Mouse (Mus musculus): ENCODE measurements around the gene Adcy5. TPM values are rescaled to one million over a fixed set of nuclear protein-coding genes. Genes with fewer than 3 reads are reported as not detected.

Gene Adcy5
- polyA plus RNA-seq, 1 experiment from 2014 or later: 2.7 TPM

- Histone ChIP-seq H3K4me2 (no peak overlapping the region), H3K27ac (no peak overlapping the region), H3K27me3 (no peaks in the 10 kb centered on the region), H3K36me3 (peaks cover 13% of the 10 kb centered on the region), H3K4me1 (replicated peaks) (no peaks in the 10 kb centered on the region), H3K4me3 (replicated peaks) (no peak overlapping the region), H3K9ac (replicated peaks) (no peak overlapping the region), H3K9me3 (no peaks in the 10 kb centered on the region)
- WGBS: 88% methylated on average over 5 of the region's 5 CpGs
- no peak for ATAC-seq (ENCODE audit: insufficient number of reproducible peaks, insufficient read depth, low FRiP score, low TSS enrichment, low read depth)
These were observed 162.8 kb downstream of the Adcy5 start for GRCm38 (mm10) chr16:35317460-35317859.

GRCm38 (mm10) chr16:35318397-35318796 is 163.7 kb downstream of the Adcy5 start:
- no peak overlapping the region for H3K9ac ChIP-seq (replicated peaks)
- H3K27ac ChIP-seq: no peak overlapping the region
- no peak overlapping the region for H3K4me3 ChIP-seq (replicated peaks)
- H3K27me3 ChIP-seq: no peaks in the 10 kb centered on the region
- WGBS: 68% methylated on average over 6 of the region's 6 CpGs
- H3K4me2 ChIP-seq: no peak overlapping the region
- no peak for ATAC-seq (ENCODE audit: insufficient number of reproducible peaks, insufficient read depth, low FRiP score, low TSS enrichment, low read depth)
- H3K36me3 ChIP-seq: peaks cover 6% of the 10 kb centered on the region
- H3K9me3 ChIP-seq: no peaks in the 10 kb centered on the region
- H3K4me1 ChIP-seq (replicated peaks): no peaks in the 10 kb centered on the region

- 53% methylated on average over 4 of the region's 4 CpGs for WGBS
- ATAC-seq (ENCODE audit: insufficient number of reproducible peaks, insufficient read depth, low FRiP score, low TSS enrichment, low read depth): no peak
These were observed 164.7 kb downstream of the Adcy5 start for GRCm38 (mm10) chr16:35319335-35319734.

GRCm38 (mm10) chr16:35319773-35320172 is 165.1 kb downstream of the Adcy5 start:
- Histone ChIP-seq H3K9ac (replicated peaks) (no peak overlapping the region), H3K4me3 (replicated peaks) (no peak overlapping the region), H3K4me1 (replicated peaks) (no peaks in the 10 kb centered on the region), H3K9me3 (no peaks in the 10 kb centered on the region), H3K36me3 (no peaks in the 10 kb centered on the region), H3K27ac (no peak overlapping the region), H3K4me2 (no peak overlapping the region), H3K27me3 (no peaks in the 10 kb centered on the region)
- ATAC-seq (ENCODE audit: insufficient number of reproducible peaks, insufficient read depth, low FRiP score, low TSS enrichment, low read depth): no peak
- WGBS: 83% methylated on average over 2 of the region's 2 CpGs

More at GRCm38 (mm10) chr16:35319335-35319734, 164.7 kb downstream of the Adcy5 start:
- no peaks in the 10 kb centered on the region for H3K4me1 ChIP-seq (replicated peaks)
- no peak overlapping the region for H3K9ac ChIP-seq (replicated peaks)
- no peak overlapping the region for H3K4me3 ChIP-seq (replicated peaks)
- no peaks in the 10 kb centered on the region for H3K27me3 ChIP-seq
- H3K4me2 ChIP-seq: no peak overlapping the region
- H3K36me3 ChIP-seq: no peaks in the 10 kb centered on the region
- no peaks in the 10 kb centered on the region for H3K9me3 ChIP-seq
- H3K27ac ChIP-seq: no peak overlapping the region

- H3K4me2 ChIP-seq: no peak overlapping the region
- peaks cover 11% of the 10 kb centered on the region for H3K36me3 ChIP-seq
- no peak overlapping the region for H3K4me3 ChIP-seq (replicated peaks)
- H3K27me3 ChIP-seq: no peaks in the 10 kb centered on the region
- no peak overlapping the region for H3K9ac ChIP-seq (replicated peaks)
- H3K4me1 ChIP-seq (replicated peaks): no peaks in the 10 kb centered on the region
- H3K9me3 ChIP-seq: no peaks in the 10 kb centered on the region
- no peak for ATAC-seq (ENCODE audit: insufficient number of reproducible peaks, insufficient read depth, low FRiP score, low TSS enrichment, low read depth)
- no peak overlapping the region for H3K27ac ChIP-seq
- 57% methylated on average over 1 of the region's 1 CpGs for whole genome bisulfite sequencing
These were observed 175.8 kb downstream of the Adcy5 start for GRCm38 (mm10) chr16:35330451-35330850.

Other genes starting within 250 kb of the Adcy5 start
- 57.5 and 57.9 TPM in 2 replicates for gene Hacd2, start 132.4 kb upstream of the Adcy5 start, polyA plus RNA-seq (2016; fragmentation: Nextera tagmentation; extraction: Ambion mirVana)
- 39.1 and 42.2 TPM in 2 replicates for gene Sec22a, start 209.0 kb downstream of the Adcy5 start, polyA plus RNA-seq (2016; fragmentation: Nextera tagmentation; extraction: Ambion mirVana)